Mouse (Mus musculus) T-cell, adult 66 days (primary cell): ENCODE measurements around the gene Gm20831. TPM values are rescaled to one million over a fixed set of nuclear protein-coding genes. Genes with fewer than 3 reads are reported as not detected.

Experiments used
- total RNA-seq, 2 experiments: library from RNA; stranded (reverse); gene quantifications; 3 replicates in 1 of 2; 4 replicates in 1 of 2; pipeline ENCODE4 v1.2.4; 2023

Gene Gm20831
- not detected for total RNA-seq

GRCm38 (mm10) chrY:17874441-17874840 is at the start of gene Gm20831, which contains the start of gene Gm20772:
Gm20831 (plus strand) TSS chrY:17874741.
Gm20772 (plus strand) TSS chrY:17874741.

DNA sequence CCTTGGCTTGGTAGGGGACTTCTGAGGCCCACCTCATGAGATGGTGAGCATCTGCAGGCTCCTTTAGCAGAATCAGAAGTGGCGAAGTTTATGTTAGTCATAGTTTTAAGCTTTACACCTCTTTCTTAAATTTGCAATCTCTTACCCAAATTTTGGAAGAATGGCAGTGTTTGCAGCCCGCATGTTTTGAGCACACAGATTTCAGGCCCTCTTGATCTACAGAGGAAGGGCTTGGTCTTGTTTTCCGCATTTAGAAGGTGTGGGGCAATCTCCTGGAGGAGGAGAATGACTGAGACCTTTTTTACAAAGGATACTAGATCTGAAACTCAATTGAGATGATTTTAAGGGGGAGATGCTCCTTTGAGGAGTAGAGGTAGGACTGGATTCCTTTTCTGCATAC is 28.4 kb upstream of the Gm20831 start, which contains the start of gene Gm21904:
Gene Gm21904, minus strand, starts transcription at position 101 of the 400 bp plus-strand sequence.

GRCm38 (mm10) chrY:17937230-17937629 is 62.7 kb downstream of the Gm20831 start, which contains the start of gene Srsy:
Srsy (minus strand) TSS chrY:17937330.

Other genes with a start within 250 kb of the Gm20831 start
- gene Gm21904, start 28.5 kb upstream of the Gm20831 start, total RNA-seq, result not detected
- not detected for gene Gm20772, start within 50 bp of the Gm20831 start, total RNA-seq
- not detected for gene Srsy, start 62.6 kb downstream of the Gm20831 start, total RNA-seq
- not detected for gene Gm21764, start 187.1 kb downstream of the Gm20831 start, total RNA-seq
- not detected for gene Ssty1, start 214.4 kb downstream of the Gm20831 start, total RNA-seq